Mouse (Mus musculus) midbrain, embryonic 14.5 days (tissue): ENCODE measurements at regions not wholly inside any gene's neighbourhood (a gene's known extent, or its start where the extent isn't known, plus 50 kb on each side); places are given as distances from the start of the nearest gene placed in this dataset.

Experiments used
- ATAC-seq: fragments of 200-750 bp; cut with Nextera tagmentation; 2 replicates; pipeline ENCODE4 v1.8.0; 2017; ENCODE audit warnings: moderate number of reproducible peaks, moderate library complexity; ENCODE audit not compliant: low FRiP score, low TSS enrichment
- DNase-seq: peaks from one replicate; pipeline ENCODE4 v3.0.0-alpha.2; 2015
- H3K27ac ChIP-seq: fragments of 300-500 bp; sonication (generic); replicated peaks from 2 replicates; pipeline ENCODE4 v1.5.1; 2014; ENCODE audit warnings: mild to moderate bottlenecking, low read depth, low read length, moderate library complexity
- H3K27me3 ChIP-seq: fragments of 300-500 bp; sonication (generic); 2 replicates; pipeline ENCODE4 v1.6.1; 2014; ENCODE audit warnings: low read length, control low read depth, mixed read lengths; ENCODE audit not compliant: control insufficient read depth, insufficient read depth
- H3K36me3 ChIP-seq: fragments of 300-500 bp; sonication (generic); 2 replicates; pipeline ENCODE4 v1.6.1; 2014; ENCODE audit warnings: low read length, control low read depth; ENCODE audit not compliant: control insufficient read depth, insufficient read depth
- H3K4me1 ChIP-seq: fragments of 300-500 bp; sonication (generic); 2 replicates; pipeline ENCODE4 v1.6.1; 2014; ENCODE audit warnings: mild to moderate bottlenecking, antibody characterized with exemption, low read length, control low read depth; ENCODE audit not compliant: control insufficient read depth, insufficient read depth
- H3K4me2 ChIP-seq: fragments of 300-500 bp; sonication (generic); 2 replicates; pipeline ENCODE4 v1.6.1; 2014; ENCODE audit warnings: mild to moderate bottlenecking, low read length, moderate library complexity
- H3K4me3 ChIP-seq: fragments of 300-500 bp; sonication (generic); replicated peaks from 2 replicates; pipeline ENCODE4 v1.5.1; 2014; ENCODE audit warnings: low read depth, low read length
- H3K9ac ChIP-seq: fragments of 300-500 bp; sonication (generic); replicated peaks from 2 replicates; pipeline ENCODE4 v1.6.1; 2014; ENCODE audit warnings: mild to moderate bottlenecking, low read length, moderate library complexity
- H3K9me3 ChIP-seq: fragments of 300-500 bp; sonication (generic); 2 replicates; pipeline ENCODE4 v1.6.1; 2016; ENCODE audit warnings: low read length, control low read depth, mixed read lengths; ENCODE audit not compliant: control insufficient read depth
- WGBS: fragments of 180-500 bp; shearing (Covaris S2); extraction: QIAGEN DNeasy Blood & Tissue Kit; methylation state at CpG from one replicate; pipeline ENCODE4 v1.1.7; 2014; 5-methylcytosine and 5-hydroxymethylcytosine counted together

- WGBS, result 92% methylated on average over 1 of the region's 1 CpGs
- DNase-seq, result no peak
- no peaks in the 10 kb centered on the region for H3K9me3 ChIP-seq
- no peaks in the 10 kb centered on the region for H3K27me3 ChIP-seq
- H3K36me3 ChIP-seq, result no peaks in the 10 kb centered on the region
- H3K9ac ChIP-seq, result no peak overlapping the region
- H3K4me2 ChIP-seq, result no peak overlapping the region
- no peaks in the 10 kb centered on the region for H3K4me1 ChIP-seq
- no peak overlapping the region for H3K4me3 ChIP-seq
- no peak overlapping the region for H3K27ac ChIP-seq
- no peak for ATAC-seq
These were observed 270.6 kb downstream of the 1190002N15Rik start for GRCm38 (mm10) chr9:94267243-94267642.

- H3K4me1 ChIP-seq, result no peaks in the 10 kb centered on the region
- no peak overlapping the region for H3K4me2 ChIP-seq
- no peaks in the 10 kb centered on the region for H3K27me3 ChIP-seq
- no peak overlapping the region for H3K27ac ChIP-seq
- H3K9me3 ChIP-seq, result no peaks in the 10 kb centered on the region
- no peak overlapping the region for H3K4me3 ChIP-seq
- H3K36me3 ChIP-seq, result no peaks in the 10 kb centered on the region
- ATAC-seq (no peak), DNase-seq (no peak)
- H3K9ac ChIP-seq, result no peak overlapping the region
- 87% methylated on average over 8 of the region's 8 CpGs for WGBS
These were observed 298.2 kb downstream of the 1190002N15Rik start for GRCm38 (mm10) chr9:94239479-94240241.

- Histone ChIP-seq H3K27me3 (no peaks in the 10 kb centered on the region), H3K4me3 (no peak overlapping the region), H3K9me3 (no peaks in the 10 kb centered on the region), H3K4me2 (no peak overlapping the region), H3K27ac (no peak overlapping the region), H3K4me1 (no peaks in the 10 kb centered on the region), H3K9ac (no peak overlapping the region), H3K36me3 (no peaks in the 10 kb centered on the region)
- DNase-seq, result no peak
- ATAC-seq, result no peak
These were observed 299.3 kb downstream of the 1190002N15Rik start for GRCm38 (mm10) chr9:94238565-94238964.

GRCm38 (mm10) chr9:94229537-94229936 lies 308.3 kb downstream of the 1190002N15Rik start:
- Histone ChIP-seq H3K27me3 (no peaks in the 10 kb centered on the region), H3K27ac (no peak overlapping the region), H3K4me3 (no peak overlapping the region), H3K36me3 (no peaks in the 10 kb centered on the region), H3K4me2 (no peak overlapping the region), H3K9me3 (no peaks in the 10 kb centered on the region), H3K4me1 (no peaks in the 10 kb centered on the region), H3K9ac (no peak overlapping the region)
- DNase-seq, result no peak
- 77% methylated on average over 2 of the region's 2 CpGs for WGBS
- ATAC-seq, result no peak

- no peak overlapping the region for H3K27ac ChIP-seq
- H3K27me3 ChIP-seq, result no peaks in the 10 kb centered on the region
- H3K9me3 ChIP-seq, result no peaks in the 10 kb centered on the region
- H3K4me3 ChIP-seq, result no peak overlapping the region
- H3K36me3 ChIP-seq, result no peaks in the 10 kb centered on the region
- 68% methylated on average over 2 of the region's 2 CpGs for WGBS
- H3K4me1 ChIP-seq, result no peaks in the 10 kb centered on the region
- DNase-seq, result no peak
- H3K9ac ChIP-seq, result no peak overlapping the region
- no peak overlapping the region for H3K4me2 ChIP-seq
- ATAC-seq, result no peak
These were observed 318.8 kb downstream of the 1190002N15Rik start for GRCm38 (mm10) chr9:94219116-94219515.

- Histone ChIP-seq H3K4me3 (no peak overlapping the region), H3K27me3 (no peaks in the 10 kb centered on the region), H3K4me2 (no peak overlapping the region), H3K4me1 (no peaks in the 10 kb centered on the region), H3K9ac (no peak overlapping the region), H3K27ac (no peak overlapping the region), H3K9me3 (no peaks in the 10 kb centered on the region), H3K36me3 (no peaks in the 10 kb centered on the region)
- no peak for ATAC-seq
- DNase-seq, result no peak
- WGBS, result 81% methylated on average over 8 of the region's 8 CpGs
These were observed 321.2 kb downstream of the 1190002N15Rik start for GRCm38 (mm10) chr9:94216414-94217279.

GRCm38 (mm10) chr9:94210467-94211249 lies 327.2 kb downstream of the 1190002N15Rik start:
- no peak for ATAC-seq
- H3K4me2 ChIP-seq, result no peak overlapping the region
- H3K27me3 ChIP-seq, result no peaks in the 10 kb centered on the region
- WGBS, result 78% methylated on average over 9 of the region's 9 CpGs
- no peaks in the 10 kb centered on the region for H3K4me1 ChIP-seq
- H3K9ac ChIP-seq, result no peak overlapping the region
- H3K9me3 ChIP-seq, result no peaks in the 10 kb centered on the region
- no peak overlapping the region for H3K4me3 ChIP-seq
- H3K36me3 ChIP-seq, result no peaks in the 10 kb centered on the region
- H3K27ac ChIP-seq, result no peak overlapping the region
- DNase-seq, result no peak

- ATAC-seq, result no peak
- DNase-seq, result no peak
- Histone ChIP-seq H3K9me3 (no peaks in the 10 kb centered on the region), H3K4me2 (no peak overlapping the region), H3K27ac (no peak overlapping the region), H3K4me3 (no peak overlapping the region), H3K9ac (no peak overlapping the region), H3K4me1 (no peaks in the 10 kb centered on the region), H3K36me3 (no peaks in the 10 kb centered on the region), H3K27me3 (no peaks in the 10 kb centered on the region)
- WGBS, result 97% methylated on average over 3 of the region's 3 CpGs
These were observed 328.9 kb downstream of the 1190002N15Rik start for GRCm38 (mm10) chr9:94208987-94209386.
